Mouse (Mus musculus): Measurements from ENCODE around the gene Ing1.
A peak's percentile ranks its signal among the peaks of the same experiment; 100 is the strongest.

Gene Ing1

GRCm38 (mm10) chr8:11554799-11555719, at the start of gene Ing1:
Gene Ing1, plus strand, starts transcription at chr8:11555571.
- DNase-seq = peak; percentile 95

GRCm38 (mm10) chr8:11506074-11506473, 49.3 kb upstream of the Ing1 start:
- DNase-seq = no peak

GRCm38 (mm10) chr8:11506802-11507201, 48.6 kb upstream of the Ing1 start:
- peak; percentile 71 for DNase-seq

- DNase-seq = no peak
Observed at GRCm38 (mm10) chr8:11508880-11509279, 46.5 kb upstream of the Ing1 start.

GRCm38 (mm10) chr8:11510971-11511370, 44.4 kb upstream of the Ing1 start:
- DNase-seq = no peak

- no peak for DNase-seq
Observed at GRCm38 (mm10) chr8:11512711-11513110, 42.7 kb upstream of the Ing1 start.

- DNase-seq = no peak
Observed at GRCm38 (mm10) chr8:11513247-11513646, 42.1 kb upstream of the Ing1 start.

GRCm38 (mm10) chr8:11516292-11516691, 39.1 kb upstream of the Ing1 start:
- no peak for DNase-seq

- peak; percentile 53 for DNase-seq
Observed at GRCm38 (mm10) chr8:11517366-11518055, 37.9 kb upstream of the Ing1 start.

- peak; percentile 51 for DNase-seq
Observed at GRCm38 (mm10) chr8:11518056-11518396, 37.3 kb upstream of the Ing1 start.

GRCm38 (mm10) chr8:11518676-11519075, 36.7 kb upstream of the Ing1 start:
- DNase-seq = peak; percentile 40

GRCm38 (mm10) chr8:11523331-11523730, 32.0 kb upstream of the Ing1 start:
- no peak for DNase-seq

GRCm38 (mm10) chr8:11530155-11530770, 25.1 kb upstream of the Ing1 start:
- no peak for DNase-seq

- no peak for DNase-seq
Observed at GRCm38 (mm10) chr8:11530849-11531248, 24.5 kb upstream of the Ing1 start.

- DNase-seq = no peak
Observed at GRCm38 (mm10) chr8:11534494-11534893, 20.9 kb upstream of the Ing1 start.

GRCm38 (mm10) chr8:11539049-11539448, 16.3 kb upstream of the Ing1 start:
- DNase-seq = no peak

- DNase-seq = no peak
Observed at GRCm38 (mm10) chr8:11540182-11540581, 15.2 kb upstream of the Ing1 start.

- no peak for DNase-seq
Observed at GRCm38 (mm10) chr8:11542031-11542430, 13.3 kb upstream of the Ing1 start.

- no peak for DNase-seq
Observed at GRCm38 (mm10) chr8:11542866-11543265, 12.5 kb upstream of the Ing1 start.

GRCm38 (mm10) chr8:11544386-11544785, 11.0 kb upstream of the Ing1 start:
- peak; percentile 74 for DNase-seq

GRCm38 (mm10) chr8:11547063-11547462, 8.3 kb upstream of the Ing1 start:
- DNase-seq = peak; percentile 14

GRCm38 (mm10) chr8:11549706-11550105, 5.7 kb upstream of the Ing1 start:
- peak; percentile 67 for DNase-seq

GRCm38 (mm10) chr8:11550281-11550948, 5.0 kb upstream of the Ing1 start, which contains the start of gene Cars2:
Gene Cars2, minus strand, starts transcription at chr8:11550783.
- peak; percentile 95 for DNase-seq
